Mouse (Mus musculus) hindbrain, embryonic 13.5 days (tissue): ENCODE data around the gene Jmjd1c. TPM values are rescaled to one million over a fixed set of nuclear protein-coding genes. Genes with fewer than 3 reads are reported as not detected.

ENCODE experiments used
- ATAC-seq: fragments of 200-750 bp; cut with Nextera tagmentation; 2 replicates; pipeline ENCODE4 v1.8.0; 2017; ENCODE audit warnings: moderate TSS enrichment; ENCODE audit not compliant: low FRiP score
- H3K27ac ChIP-seq: fragments of 300-500 bp; sonication (generic); 2 replicates; pipeline ENCODE4 v1.5.1; 2015; ENCODE audit warnings: inconsistent platforms, mild to moderate bottlenecking, moderate library complexity
- H3K27me3 ChIP-seq: fragments of 300-500 bp; sonication (generic); 2 replicates; pipeline ENCODE4 v1.6.1; 2015; ENCODE audit warnings: mild to moderate bottlenecking, inconsistent platforms
- H3K36me3 ChIP-seq: fragments of 300-500 bp; sonication (generic); 2 replicates; pipeline ENCODE4 v1.6.1; 2015; ENCODE audit warnings: mild to moderate bottlenecking, inconsistent platforms
- H3K4me1 ChIP-seq: fragments of 300-500 bp; sonication (generic); replicated peaks from 2 replicates; pipeline ENCODE4 v1.6.1; 2015; ENCODE audit warnings: inconsistent platforms
- H3K4me2 ChIP-seq: fragments of 300-500 bp; sonication (generic); 2 replicates; pipeline ENCODE4 v1.6.1; 2015; ENCODE audit warnings: inconsistent platforms, mild to moderate bottlenecking, moderate library complexity
- H3K4me3 ChIP-seq: fragments of 300-500 bp; sonication (generic); 2 replicates; pipeline ENCODE4 v1.5.1; 2015; ENCODE audit warnings: mild to moderate bottlenecking, inconsistent platforms
- H3K9ac ChIP-seq: fragments of 300-500 bp; sonication (generic); 2 replicates; pipeline ENCODE4 v1.6.1; 2015; ENCODE audit warnings: mild to moderate bottlenecking, inconsistent platforms
- H3K9me3 ChIP-seq: fragments of 300-500 bp; sonication (generic); 2 replicates; pipeline ENCODE4 v1.6.1; 2016; ENCODE audit warnings: inconsistent platforms
- WGBS: fragments of 180-500 bp; shearing (Covaris S2); methylation state at CpG from one replicate; pipeline ENCODE4 v1.1.7; 2015; 5-methylcytosine and 5-hydroxymethylcytosine counted together
- polyA plus RNA-seq: library from polyadenylated mRNA; unstranded; fragments of >200 nt; fragmentation: Nextera tagmentation; extraction: Ambion mirVana; gene quantifications from 2 replicates; pipeline ENCODE4 v1.2.1, GENCODE M21; 2015

The Jmjd1c gene
- polyA plus RNA-seq, 1 experiment from 2014 or later = 50.3 TPM

DNA sequence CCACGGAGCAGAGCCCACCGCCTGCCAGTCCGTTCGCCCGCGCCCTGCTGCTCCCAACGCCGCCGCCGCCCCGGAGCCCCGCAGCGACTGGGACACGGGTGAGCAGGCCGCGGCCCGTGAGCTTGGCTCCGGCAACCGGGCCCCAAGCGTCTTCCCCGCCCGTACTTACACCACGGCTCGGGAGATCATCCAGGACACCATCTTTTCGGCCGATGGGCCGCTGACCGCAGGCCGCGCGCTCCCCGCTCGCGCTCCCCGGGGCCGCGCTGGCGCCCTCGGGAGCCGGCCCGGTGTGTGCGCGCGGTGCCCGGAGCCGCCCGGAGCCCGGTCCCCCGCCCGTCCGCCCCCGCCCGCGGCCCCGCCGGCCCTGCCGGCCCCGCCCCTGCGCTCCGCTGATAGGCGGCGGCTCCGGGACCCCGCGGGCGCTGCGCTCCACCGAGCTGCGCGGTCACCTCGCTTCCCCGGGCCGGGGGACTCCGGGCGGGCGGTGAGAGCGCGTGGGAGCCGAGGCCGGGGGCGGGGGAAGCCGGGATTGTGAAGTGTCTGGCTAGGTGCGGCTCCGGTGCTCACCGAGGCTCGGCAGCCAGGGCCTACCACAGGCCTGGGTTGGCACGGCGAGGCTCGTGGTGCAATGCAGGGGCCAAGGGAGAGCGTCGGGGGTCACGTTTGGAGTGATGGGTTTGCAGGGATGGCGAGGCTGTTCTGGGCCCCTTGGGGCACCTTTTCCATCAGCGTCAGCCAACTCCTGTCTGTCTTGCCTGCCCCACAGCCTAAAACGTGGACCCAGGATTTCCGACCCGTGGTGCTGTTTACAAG, 904 bp downstream of the Jmjd1c start, which contains the start of gene Reep3:
TSS of gene Reep3 (minus strand) at position 325 of the 816 bp plus-strand sequence.
- WGBS = under 1% methylated on average over 75 of the region's 97 CpGs
- peak; percentile 82 for ATAC-seq
- no peaks in the 10 kb centered on the region for H3K36me3 ChIP-seq
- H3K4me3 ChIP-seq = peak within 1 kb of the TSS; percentile 93
- H3K4me2 ChIP-seq = peak within 1 kb of the TSS; percentile 91
- peaks cover 60% of the 10 kb centered on the region for H3K4me1 ChIP-seq
- H3K9ac ChIP-seq = peak within 1 kb of the TSS; percentile 99
- H3K27ac ChIP-seq = peak within 1 kb of the TSS; percentile 100
- H3K27me3 ChIP-seq = no peaks in the 10 kb centered on the region
- H3K9me3 ChIP-seq = no peaks in the 10 kb centered on the region

DNA sequence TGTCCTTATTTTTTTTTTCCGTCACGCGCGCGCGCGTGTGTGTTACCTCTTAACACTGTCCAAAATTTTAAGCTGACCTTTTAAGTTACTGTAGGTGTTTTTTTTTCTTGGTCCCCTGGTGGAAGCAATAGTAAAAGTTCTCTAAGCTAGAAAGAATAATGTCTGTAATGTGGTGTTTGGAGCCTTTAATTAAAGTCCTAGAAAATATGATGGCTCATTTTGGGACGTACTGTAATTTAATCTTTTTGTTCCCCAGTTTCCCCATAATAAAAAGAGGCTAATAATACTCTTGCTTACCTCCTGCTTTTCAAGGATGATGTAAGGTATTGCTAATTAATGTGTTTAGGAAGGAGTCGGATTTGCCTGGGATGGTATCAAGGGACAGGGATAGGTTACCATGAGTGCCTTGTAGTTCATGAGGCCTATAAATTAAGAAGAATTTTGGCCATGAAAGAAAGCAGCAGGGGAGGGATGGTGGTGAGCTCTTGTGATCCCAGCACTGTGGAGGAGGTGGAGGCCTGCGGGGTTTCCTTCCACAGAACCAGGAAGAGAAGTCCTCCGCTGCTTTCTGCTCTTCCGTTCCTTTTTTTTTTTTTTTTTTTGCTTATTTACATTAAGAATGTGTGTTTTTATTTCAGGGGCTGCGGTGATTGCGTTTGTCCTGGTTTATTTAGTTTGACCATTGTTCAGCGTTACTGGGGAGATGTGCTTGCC, 1.7 kb downstream of the Jmjd1c start:
- peaks cover 68% of the 10 kb centered on the region for H3K4me1 ChIP-seq
- WGBS = under 1% methylated on average over 15 of the region's 15 CpGs
- peak overlapping the region; percentile 100 for H3K27ac ChIP-seq
- no peak for ATAC-seq
- peak overlapping the region; percentile 93 for H3K4me3 ChIP-seq
- no peaks in the 10 kb centered on the region for H3K9me3 ChIP-seq
- no peaks in the 10 kb centered on the region for H3K36me3 ChIP-seq
- H3K4me2 ChIP-seq = peak overlapping the region; percentile 91
- no peaks in the 10 kb centered on the region for H3K27me3 ChIP-seq
- peak overlapping the region; percentile 99 for H3K9ac ChIP-seq

DNA sequence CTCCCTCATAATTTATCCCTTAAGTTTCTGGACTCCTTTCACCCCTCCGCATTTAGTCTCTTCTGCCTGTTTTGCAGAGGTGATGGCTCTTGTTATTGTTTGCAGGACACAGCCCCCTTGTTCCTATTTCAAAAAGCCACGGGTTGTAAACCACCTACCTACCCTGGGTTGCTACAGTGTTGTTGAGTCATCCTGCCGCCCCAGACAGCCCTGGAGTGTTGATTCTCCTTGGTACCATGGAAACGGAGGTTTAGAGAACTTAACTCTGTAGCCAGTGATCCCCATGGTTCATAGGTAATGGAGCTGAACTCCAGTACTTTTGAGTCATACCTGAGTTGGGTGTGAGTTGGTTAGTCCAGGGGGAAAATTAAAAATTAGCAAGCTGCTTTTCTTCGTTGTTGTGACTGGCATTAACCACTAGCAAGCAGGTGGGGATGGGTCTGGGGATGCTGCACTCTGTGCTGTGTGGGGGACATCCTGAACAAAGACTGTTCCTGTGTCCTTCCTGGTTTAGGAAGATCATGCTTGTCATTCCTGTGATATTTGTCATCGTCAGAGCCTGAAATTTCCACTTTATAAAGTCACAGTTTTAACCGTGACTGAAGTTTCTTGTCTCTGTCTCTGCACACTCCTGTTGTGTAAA, 2.6 kb downstream of the Jmjd1c start:
- H3K9ac ChIP-seq = peak overlapping the region; percentile 99
- ATAC-seq = no peak
- no peaks in the 10 kb centered on the region for H3K9me3 ChIP-seq
- WGBS = 10% methylated on average over 7 of the region's 7 CpGs
- H3K4me1 ChIP-seq = peaks cover 77% of the 10 kb centered on the region
- H3K36me3 ChIP-seq = no peaks in the 10 kb centered on the region
- no peaks in the 10 kb centered on the region for H3K27me3 ChIP-seq
- peak overlapping the region; percentile 60 for H3K27ac ChIP-seq
- peak overlapping the region; percentile 91 for H3K4me2 ChIP-seq
- H3K4me3 ChIP-seq = peak overlapping the region; percentile 93

DNA sequence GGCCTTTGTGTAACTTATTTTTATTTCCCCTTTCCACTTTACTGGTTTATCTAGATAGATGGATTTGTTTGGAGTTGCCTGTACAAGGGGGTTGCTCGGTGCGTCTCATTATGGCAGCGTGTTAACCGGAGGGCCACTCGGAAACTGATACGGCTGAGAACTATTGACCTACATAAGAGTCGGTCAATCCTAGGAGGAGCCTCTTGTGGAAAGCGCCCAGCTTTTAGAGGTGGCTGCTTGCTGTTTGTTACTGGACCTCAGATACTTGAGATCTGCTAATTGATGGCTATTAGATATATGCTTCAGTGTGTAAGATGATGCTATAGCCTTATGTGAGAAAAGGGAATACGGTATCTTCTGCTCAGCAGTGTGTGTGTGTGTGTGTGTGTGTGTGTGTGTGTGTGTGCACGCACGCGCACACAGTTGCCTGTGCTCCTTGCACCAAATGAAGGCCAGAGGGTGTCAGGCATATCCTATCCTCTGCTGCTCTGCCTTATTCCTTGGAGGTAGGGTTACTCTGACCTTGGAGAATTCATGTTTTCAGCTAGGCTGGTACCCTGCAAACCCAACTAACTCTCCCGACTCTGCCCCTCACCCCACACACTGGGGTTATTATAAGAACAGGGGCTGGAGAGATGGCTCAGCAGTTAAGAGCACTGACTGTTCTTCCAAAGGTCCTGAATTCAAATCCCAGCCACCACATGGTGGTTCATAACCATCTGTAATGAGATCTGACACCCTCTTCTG, 3.4 kb downstream of the Jmjd1c start:
- peak overlapping the region; percentile 93 for H3K4me3 ChIP-seq
- no peak overlapping the region for H3K27ac ChIP-seq
- peak overlapping the region; percentile 99 for H3K9ac ChIP-seq
- no peaks in the 10 kb centered on the region for H3K27me3 ChIP-seq
- WGBS = 53% methylated on average over 13 of the region's 13 CpGs
- H3K36me3 ChIP-seq = no peaks in the 10 kb centered on the region
- no peak for ATAC-seq
- peak overlapping the region; percentile 91 for H3K4me2 ChIP-seq
- H3K9me3 ChIP-seq = no peaks in the 10 kb centered on the region
- H3K4me1 ChIP-seq = peaks cover 81% of the 10 kb centered on the region

DNA sequence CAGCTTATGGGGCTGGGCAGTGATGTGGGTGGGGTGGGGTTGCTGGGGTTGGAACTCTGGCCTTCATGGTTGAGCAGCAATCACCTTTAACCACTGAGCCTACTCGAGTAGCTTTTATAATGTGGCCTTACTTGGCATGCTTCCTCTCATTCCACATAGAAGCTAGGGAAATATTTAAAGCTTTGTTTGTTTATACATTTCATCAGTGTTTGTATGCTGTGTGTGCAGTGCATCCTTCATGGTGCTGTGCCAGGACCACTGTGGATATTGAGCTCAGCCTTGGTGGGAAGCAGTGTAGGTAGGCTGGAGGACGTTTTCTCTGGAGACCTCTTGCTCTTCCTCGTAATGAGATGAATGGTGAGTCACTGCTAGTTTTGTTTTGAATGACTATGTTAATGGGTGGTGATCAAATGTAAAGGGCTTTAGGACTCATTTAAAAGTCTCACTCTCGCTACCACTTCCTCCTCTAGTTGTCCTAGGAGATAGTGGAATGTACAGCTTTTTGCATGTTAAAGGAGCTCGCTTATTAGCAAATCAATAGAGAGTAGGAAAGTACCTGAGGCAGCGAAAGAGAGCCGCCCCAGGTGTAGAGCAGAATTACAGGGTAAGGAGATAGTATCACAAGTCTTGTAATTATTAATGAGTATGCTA, 4.2 kb downstream of the Jmjd1c start:
- Histone ChIP-seq H3K36me3 (no peaks in the 10 kb centered on the region), H3K9me3 (no peaks in the 10 kb centered on the region), H3K9ac (no peak overlapping the region), H3K4me2 (no peak overlapping the region), H3K27ac (peak overlapping the region; percentile 1; the same call in 1 of the 2 replicates), H3K4me1 (peaks cover 81% of the 10 kb centered on the region), H3K27me3 (no peaks in the 10 kb centered on the region), H3K4me3 (no peak overlapping the region)
- ATAC-seq = no peak
- WGBS = 28% methylated on average over 7 of the region's 7 CpGs

DNA sequence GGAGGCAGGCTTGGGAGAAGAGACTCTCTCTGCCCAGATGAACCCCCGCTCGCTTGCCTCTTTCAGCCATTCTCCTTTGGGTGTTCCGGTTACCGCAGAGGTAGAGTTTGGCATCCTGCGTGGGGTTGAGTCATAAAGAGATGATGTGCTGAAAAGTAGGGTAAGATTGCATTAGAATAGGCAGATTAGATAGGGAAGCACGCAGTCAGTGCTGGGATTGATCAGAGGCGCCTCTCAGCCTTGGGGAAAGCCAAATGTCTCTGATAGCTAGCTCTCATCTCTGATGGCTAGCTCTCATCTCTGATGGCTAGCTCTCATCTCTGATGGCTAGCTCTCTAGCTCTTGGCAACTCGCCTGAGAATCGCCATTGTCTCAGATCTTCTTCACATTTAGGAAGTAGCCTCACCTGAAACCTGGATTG, 4.9 kb downstream of the Jmjd1c start:
- 59% methylated on average over 9 of the region's 9 CpGs for WGBS
- no peaks in the 10 kb centered on the region for H3K36me3 ChIP-seq
- no peak overlapping the region for H3K4me2 ChIP-seq
- H3K9me3 ChIP-seq = no peaks in the 10 kb centered on the region
- H3K9ac ChIP-seq = no peak overlapping the region
- no peak overlapping the region for H3K4me3 ChIP-seq
- H3K4me1 ChIP-seq = peaks cover 82% of the 10 kb centered on the region
- no peak for ATAC-seq
- H3K27ac ChIP-seq = no peak overlapping the region
- H3K27me3 ChIP-seq = no peaks in the 10 kb centered on the region

DNA sequence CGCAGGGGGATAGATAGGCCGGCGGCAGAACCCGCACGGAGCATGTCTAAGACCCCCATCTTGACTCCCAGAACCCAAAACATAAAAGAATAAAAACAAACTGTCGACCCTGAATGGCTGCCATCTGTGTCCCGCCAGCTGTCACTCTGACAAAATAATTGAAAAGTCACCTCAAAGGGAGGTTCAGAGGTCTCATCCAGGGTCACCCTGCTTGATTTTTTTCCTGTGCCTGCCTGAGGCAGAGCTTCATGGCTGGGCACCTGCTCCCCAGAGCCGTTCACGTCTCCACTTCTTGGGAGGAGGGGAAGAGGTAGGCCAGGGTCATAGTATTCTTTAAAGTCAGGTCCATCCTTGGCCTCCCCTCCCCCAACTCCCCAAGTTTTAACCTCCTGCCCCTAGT, 8.6 kb downstream of the Jmjd1c start:
- Histone ChIP-seq H3K4me3 (no peak overlapping the region), H3K27me3 (no peaks in the 10 kb centered on the region), H3K9ac (no peak overlapping the region), H3K4me2 (0 out of 2 replicates have a peak overlapping the region, but pooled peaks have one; percentile 6), H3K9me3 (no peaks in the 10 kb centered on the region), H3K4me1 (peaks cover 92% of the 10 kb centered on the region), H3K27ac (0 out of 2 replicates have a peak overlapping the region, but pooled peaks have one; percentile 35), H3K36me3 (peaks cover 4% of the 10 kb centered on the region; the same call in 1 of the 2 replicates)
- WGBS = 9% methylated on average over 9 of the region's 9 CpGs
- no peak for ATAC-seq

DNA sequence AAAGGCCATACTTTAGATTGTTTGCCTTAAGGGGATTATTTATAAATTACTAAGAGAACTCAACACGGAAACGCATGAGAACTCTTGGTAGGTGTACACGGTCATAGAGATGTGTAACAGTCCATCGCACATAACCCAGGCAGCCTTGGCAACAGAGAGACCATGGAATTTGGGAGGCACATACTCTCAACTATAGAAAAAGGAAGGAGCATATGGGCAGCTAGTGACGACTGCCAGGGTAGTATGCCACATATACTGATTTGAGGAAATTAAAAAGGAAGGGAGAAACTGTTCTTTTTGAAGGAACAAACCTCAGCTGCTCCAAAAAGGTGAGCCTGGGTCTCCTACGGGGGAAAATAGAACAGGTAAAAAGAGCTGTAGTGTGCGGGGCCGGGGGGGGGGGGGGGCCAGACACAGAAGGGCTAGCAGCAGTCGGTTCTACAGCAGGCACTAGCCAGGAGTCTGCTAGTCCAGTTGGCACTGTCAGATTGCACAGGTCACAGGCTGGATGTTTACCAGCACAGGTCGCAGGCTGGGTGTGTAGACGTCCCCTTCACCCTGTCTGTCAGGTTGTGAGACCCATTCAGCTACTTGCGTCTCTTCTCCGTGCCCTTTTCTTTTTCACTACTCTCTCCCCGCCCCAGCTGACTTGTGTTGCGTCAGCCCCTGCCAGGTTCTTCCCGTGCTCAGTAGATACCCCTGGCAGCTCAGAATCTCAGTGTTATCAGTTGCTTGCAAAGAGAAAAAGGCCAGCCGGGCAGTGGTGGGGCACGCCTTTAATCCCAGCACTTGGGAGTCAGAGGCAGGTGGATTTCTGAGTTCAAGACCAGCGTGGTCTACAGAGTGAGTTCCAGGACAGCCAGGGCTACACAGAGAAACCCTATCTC, 9.6 kb downstream of the Jmjd1c start:
- H3K27ac ChIP-seq = no peak overlapping the region
- ATAC-seq = no peak
- 61% methylated on average over 19 of the region's 19 CpGs for WGBS

DNA sequence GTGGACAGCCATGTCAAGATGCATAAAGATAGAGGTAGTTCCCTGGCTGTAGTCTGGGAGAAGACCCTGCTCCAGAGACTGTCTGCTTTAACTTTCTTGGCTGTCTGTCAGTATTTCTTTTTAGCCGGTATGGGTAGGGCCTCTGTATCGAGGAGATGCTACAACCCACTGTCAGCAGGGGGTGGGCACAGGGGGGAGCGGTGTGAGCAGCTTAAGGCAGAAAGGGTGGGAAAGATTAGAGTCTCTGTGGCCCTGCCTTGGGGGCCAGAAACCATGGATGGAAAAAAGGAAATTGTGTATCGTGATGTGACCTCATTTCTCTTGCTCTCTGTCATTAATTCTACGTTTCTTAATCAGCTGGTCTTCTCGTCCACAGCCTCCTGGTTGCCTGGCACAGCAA, 10.5 kb downstream of the Jmjd1c start:
- Histone ChIP-seq H3K9ac (no peak overlapping the region), H3K4me1 (peaks cover 85% of the 10 kb centered on the region), H3K4me3 (no peak overlapping the region), H3K27ac (no peak overlapping the region), H3K4me2 (no peak overlapping the region), H3K36me3 (peaks cover 4% of the 10 kb centered on the region; the same call in 1 of the 2 replicates), H3K27me3 (no peaks in the 10 kb centered on the region), H3K9me3 (no peaks in the 10 kb centered on the region)
- WGBS = 46% methylated on average over 6 of the region's 6 CpGs
- ATAC-seq = no peak

More for the DNA sequence above, 9.6 kb downstream of the Jmjd1c start:
- H3K36me3 ChIP-seq = peaks cover 4% of the 10 kb centered on the region; the same call in 1 of the 2 replicates
- H3K9me3 ChIP-seq = no peaks in the 10 kb centered on the region
- H3K9ac ChIP-seq = no peak overlapping the region
- H3K4me3 ChIP-seq = no peak overlapping the region
- H3K4me1 ChIP-seq = peaks cover 85% of the 10 kb centered on the region
- no peaks in the 10 kb centered on the region for H3K27me3 ChIP-seq
- H3K4me2 ChIP-seq = no peak overlapping the region

DNA sequence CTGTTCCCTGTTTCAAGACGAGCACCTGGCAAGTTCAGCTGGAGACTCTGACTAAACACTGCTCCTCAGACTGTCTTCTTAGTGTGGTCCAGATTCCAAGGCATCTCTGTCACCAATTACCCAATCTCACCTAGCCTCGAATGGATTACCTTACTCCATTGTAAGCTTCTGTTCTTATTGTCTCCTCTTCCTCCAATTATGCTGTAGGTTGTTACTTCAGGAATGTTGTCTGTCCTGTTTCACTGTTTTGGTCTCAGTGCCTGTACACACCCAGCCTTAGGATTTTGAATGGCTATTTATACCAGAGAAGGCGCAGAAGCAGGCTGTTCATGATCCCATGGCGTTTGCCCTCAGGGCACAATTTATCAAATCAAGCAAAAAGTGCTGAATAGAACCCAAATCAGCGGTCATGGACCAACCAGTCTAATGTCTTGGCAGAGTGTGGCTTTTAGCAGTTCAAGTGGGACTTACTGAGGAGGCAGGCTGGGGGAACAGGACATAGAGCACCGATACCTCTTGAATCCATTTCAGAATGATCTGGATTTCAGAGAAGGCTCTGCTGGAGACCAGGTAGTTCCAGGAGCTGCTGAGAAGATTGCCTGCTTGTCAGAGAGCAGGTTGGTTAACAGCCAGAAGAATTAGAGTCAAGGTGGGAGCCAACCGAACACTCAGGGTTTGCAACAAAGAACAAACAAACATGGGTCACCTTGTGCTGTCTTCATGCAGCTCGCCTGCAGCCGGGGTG, 11.3 kb downstream of the Jmjd1c start:
- H3K9me3 ChIP-seq = no peaks in the 10 kb centered on the region
- no peak overlapping the region for H3K9ac ChIP-seq
- no peak overlapping the region for H3K4me3 ChIP-seq
- WGBS = 65% methylated on average over 9 of the region's 9 CpGs
- no peaks in the 10 kb centered on the region for H3K27me3 ChIP-seq
- H3K4me1 ChIP-seq = peaks cover 85% of the 10 kb centered on the region
- peak overlapping the region; percentile 15; the same call in 1 of the 2 replicates for H3K27ac ChIP-seq
- H3K4me2 ChIP-seq = no peak overlapping the region
- ATAC-seq = no peak
- peaks cover 4% of the 10 kb centered on the region; the same call in 1 of the 2 replicates for H3K36me3 ChIP-seq
